Mouse (Mus musculus): ENCODE data around the gene Gm21858.
"Not testable (repeated sequence)": the region's sequence is repeated elsewhere in the genome, so short reads cannot be mapped to it uniquely, and the experiment has no call there.

The Gm21858 gene

GRCm38 (mm10) chrY:55731456-55731855, at the start of gene Gm21858:
Gene Gm21858 (plus strand): TSS chrY:55731756.
- not testable (repeated sequence) for DNase-seq (ENCODE audit: extremely low read depth, low read depth)

Data from MEL-GATA-1-ER (cell line).